Mouse (Mus musculus): ENCODE measurements around the gene Lce1k. TPM values are rescaled to one million over a fixed set of nuclear protein-coding genes. Genes with fewer than 3 reads are reported as not detected.
"Not testable (repeated sequence)": the region's sequence is repeated elsewhere in the genome, so short reads cannot be mapped to it uniquely, and the experiment has no call there.

The Lce1k gene
- total RNA-seq (2014; fragmentation: Nextera tagmentation) = not detected in 2 replicates
- not detected in 2 replicates for total RNA-seq (2017)
- not detected in 2 replicates for polyA plus RNA-seq (2012)

GRCm38 (mm10) chr3:92807791-92808190 is at the start of gene Lce1k:
Gene Lce1k, minus strand, starts transcription at chr3:92807891.
- ATAC-seq (ENCODE audit: extremely low read depth, insufficient number of reproducible peaks, low FRiP score, poor library complexity, severe bottlenecking) (no peak), DNase-seq (ENCODE audit: low spot score) (no peak)
- no peaks in the 10 kb centered on the region for H3K4me1 ChIP-seq (ENCODE audit: insufficient read depth, low read depth, low read length)
- H3K9me3 ChIP-seq (replicated peaks) = 0 out of 2 replicates have a peak, but pooled peaks cover 3% of the 10 kb centered on the region
- no peak for TF ChIP-seq POLR2AphosphoS5 (IDR thresholded peaks at IDR 0.05; ENCODE audit: insufficient replicate concordance, low read depth, low read length)
- no peak within 1 kb of the TSS for H3K4me3 ChIP-seq (ENCODE audit: low read depth, low read length)
- H3K36me3 ChIP-seq (replicated peaks) = no peaks in the 10 kb centered on the region
- no peaks in the 10 kb centered on the region for H3K27me3 ChIP-seq (ENCODE audit: insufficient read depth, low read length)

- DNase-seq (ENCODE audit: low spot score) = no peak
- Histone ChIP-seq H3K36me3 (replicated peaks) (no peaks in the 10 kb centered on the region), H3K9me3 (replicated peaks) (0 out of 2 replicates have a peak, but pooled peaks cover 2% of the 10 kb centered on the region), H3K27me3 (ENCODE audit: insufficient read depth, low read length) (no peaks in the 10 kb centered on the region), H3K4me3 (ENCODE audit: low read depth, low read length) (no peak within 1 kb of the TSS), H3K4me1 (ENCODE audit: insufficient read depth, low read depth, low read length) (no peaks in the 10 kb centered on the region)
- TF ChIP-seq POLR2AphosphoS5 (IDR thresholded peaks at IDR 0.05; ENCODE audit: insufficient replicate concordance, low read depth, low read length) (no peak), GATA2 (IDR thresholded peaks at IDR 0.05; ENCODE audit: borderline replicate concordance, low read depth, low read length) (no peak), GATA1 (IDR thresholded peaks at IDR 0.05; ENCODE audit: borderline replicate concordance, low read length) (no peak), CTCF (IDR thresholded peaks at IDR 0.05; ENCODE audit: low read depth, low read length) (no peak), TAL1 (conservative IDR thresholded peaks at IDR 0.05; ENCODE audit: low read depth, low read length) (no peak)
- no peak for ATAC-seq (ENCODE audit: extremely low read depth, insufficient number of reproducible peaks, low FRiP score, poor library complexity, severe bottlenecking)
Observed at GRCm38 (mm10) chr3:92851186-92851585, 43.5 kb upstream of the Lce1k start, which contains the start of gene Lce1l. Gene Lce1l, minus strand, starts transcription at chr3:92851286.

- TF ChIP-seq GATA1 (IDR thresholded peaks at IDR 0.05; ENCODE audit: borderline replicate concordance, low read length) = no peak
- TF ChIP-seq GATA2 (IDR thresholded peaks at IDR 0.05; ENCODE audit: borderline replicate concordance, low read depth, low read length) = no peak
- TF ChIP-seq POLR2AphosphoS5 (IDR thresholded peaks at IDR 0.05; ENCODE audit: insufficient replicate concordance, low read depth, low read length) = no peak
- no peak for TF ChIP-seq TAL1 (conservative IDR thresholded peaks at IDR 0.05; ENCODE audit: low read depth, low read length)
- TF ChIP-seq CTCF (IDR thresholded peaks at IDR 0.05; ENCODE audit: low read depth, low read length) = no peak
- ATAC-seq (ENCODE audit: extremely low read depth, insufficient number of reproducible peaks, low FRiP score, poor library complexity, severe bottlenecking) = no peak
- no peaks in the 10 kb centered on the region for H3K36me3 ChIP-seq (replicated peaks)
- no peak for DNase-seq (ENCODE audit: low spot score)
- H3K9me3 ChIP-seq (replicated peaks) = peaks cover 20% of the 10 kb centered on the region
- H3K4me1 ChIP-seq (ENCODE audit: insufficient read depth, low read depth, low read length) = no peaks in the 10 kb centered on the region
- no peaks in the 10 kb centered on the region for H3K27me3 ChIP-seq (ENCODE audit: insufficient read depth, low read length)
- H3K4me3 ChIP-seq (ENCODE audit: low read depth, low read length) = no peak within 1 kb of the TSS
Observed at GRCm38 (mm10) chr3:92827108-92827507, 19.4 kb upstream of the Lce1k start, which contains the start of gene Kprp. Gene Kprp, minus strand, starts transcription at chr3:92827247.

- Histone ChIP-seq H3K4me3 (ENCODE audit: low read depth, low read length) (no peak overlapping the region), H3K4me1 (ENCODE audit: insufficient read depth, low read depth, low read length) (no peaks in the 10 kb centered on the region), H3K36me3 (replicated peaks) (no peaks in the 10 kb centered on the region), H3K27me3 (ENCODE audit: insufficient read depth, low read length) (no peaks in the 10 kb centered on the region), H3K9me3 (replicated peaks) (peaks cover 20% of the 10 kb centered on the region)
- ATAC-seq (ENCODE audit: extremely low read depth, insufficient number of reproducible peaks, low FRiP score, poor library complexity, severe bottlenecking) = no peak
- no peak for TF ChIP-seq GATA1 (IDR thresholded peaks at IDR 0.05; ENCODE audit: borderline replicate concordance, low read length)
- TF ChIP-seq CTCF (IDR thresholded peaks at IDR 0.05; ENCODE audit: low read depth, low read length) = no peak
- no peak for DNase-seq (ENCODE audit: low spot score)
Observed at GRCm38 (mm10) chr3:92825808-92826207, 18.1 kb upstream of the Lce1k start.

- not testable (repeated sequence) for H3K9me3 ChIP-seq (replicated peaks); DNase-seq (ENCODE audit: low spot score); H3K4me1 ChIP-seq (ENCODE audit: insufficient read depth, low read depth, low read length); H3K4me3 ChIP-seq (ENCODE audit: low read depth, low read length); ATAC-seq (ENCODE audit: extremely low read depth, insufficient number of reproducible peaks, low FRiP score, poor library complexity, severe bottlenecking); H3K36me3 ChIP-seq (replicated peaks); H3K27me3 ChIP-seq (ENCODE audit: insufficient read depth, low read length)
Observed at GRCm38 (mm10) chr3:92816036-92816435, 8.3 kb upstream of the Lce1k start.

GRCm38 (mm10) chr3:92815581-92815980 is 7.9 kb upstream of the Lce1k start:
- Histone ChIP-seq H3K4me1 (ENCODE audit: insufficient read depth, low read depth, low read length) (no peaks in the 10 kb centered on the region), H3K36me3 (replicated peaks) (no peaks in the 10 kb centered on the region), H3K9me3 (replicated peaks) (no peaks in the 10 kb centered on the region; the same call in 1 of the 2 replicates), H3K27me3 (ENCODE audit: insufficient read depth, low read length) (no peaks in the 10 kb centered on the region), H3K4me3 (ENCODE audit: low read depth, low read length) (no peak overlapping the region)
- TF ChIP-seq POLR2AphosphoS5 (IDR thresholded peaks at IDR 0.05; ENCODE audit: insufficient replicate concordance, low read depth, low read length) (no peak), CTCF (IDR thresholded peaks at IDR 0.05; ENCODE audit: low read depth, low read length) (no peak), GATA2 (IDR thresholded peaks at IDR 0.05; ENCODE audit: borderline replicate concordance, low read depth, low read length) (no peak), TAL1 (conservative IDR thresholded peaks at IDR 0.05; ENCODE audit: low read depth, low read length) (no peak), GATA1 (IDR thresholded peaks at IDR 0.05; ENCODE audit: borderline replicate concordance, low read length) (no peak)
- DNase-seq (ENCODE audit: low spot score) (no peak), ATAC-seq (ENCODE audit: extremely low read depth, insufficient number of reproducible peaks, low FRiP score, poor library complexity, severe bottlenecking) (no peak)

GRCm38 (mm10) chr3:92790414-92790813 is 17.3 kb downstream of the Lce1k start, which contains the start of gene Lce1j:
Gene Lce1j, minus strand, starts transcription at chr3:92790514.
- Histone ChIP-seq H3K36me3 (replicated peaks) (no peaks in the 10 kb centered on the region), H3K9me3 (replicated peaks) (no peaks in the 10 kb centered on the region), H3K27me3 (ENCODE audit: insufficient read depth, low read length) (no peaks in the 10 kb centered on the region), H3K4me3 (ENCODE audit: low read depth, low read length) (no peak within 1 kb of the TSS), H3K4me1 (ENCODE audit: insufficient read depth, low read depth, low read length) (no peaks in the 10 kb centered on the region)
- ATAC-seq (ENCODE audit: extremely low read depth, insufficient number of reproducible peaks, low FRiP score, poor library complexity, severe bottlenecking) (no peak), DNase-seq (ENCODE audit: low spot score) (no peak)
- TF ChIP-seq GATA1 (IDR thresholded peaks at IDR 0.05; ENCODE audit: borderline replicate concordance, low read length) (no peak), POLR2AphosphoS5 (IDR thresholded peaks at IDR 0.05; ENCODE audit: insufficient replicate concordance, low read depth, low read length) (no peak), TAL1 (conservative IDR thresholded peaks at IDR 0.05; ENCODE audit: low read depth, low read length) (no peak), CTCF (IDR thresholded peaks at IDR 0.05; ENCODE audit: low read depth, low read length) (no peak), GATA2 (IDR thresholded peaks at IDR 0.05; ENCODE audit: borderline replicate concordance, low read depth, low read length) (no peak)
